Mouse (Mus musculus) liver, postnatal 0 days (tissue): ENCODE measurements at regions not wholly inside any gene's neighbourhood (a gene's known extent, or its start where the extent isn't known, plus 50 kb on each side); places are given as distances from the start of the nearest gene placed in this dataset.

Source experiments
- CTCF ChIP-seq: sonication (generic); IDR thresholded peaks from 2 replicates; pipeline ENCODE4 v1.5.1; 2016; ENCODE audit warnings: antibody characterized with exemption, low read depth
- EP300 ChIP-seq: IDR thresholded peaks from 2 replicates; pipeline ENCODE4 v1.6.1; 2016; ENCODE audit warnings: antibody characterized with exemption, low read depth, mild to moderate bottlenecking

- TF ChIP-seq CTCF (no peak), EP300 (no peak)
Measured at GRCm38 (mm10) chr8:127775747-127776146, 582.7 kb upstream of the Nrp1 start.
